Mouse (Mus musculus): ENCODE measurements around the gene Abhd14b. TPM values are rescaled to one million over a fixed set of nuclear protein-coding genes. Genes with fewer than 3 reads are reported as not detected.
A peak's percentile ranks its signal among the peaks of the same experiment; 100 is the strongest.

Abhd14b gene
- total and polyA plus RNA-seq, 3 experiments: 3.4 to 6.5 TPM; not detected in 1

DNA sequence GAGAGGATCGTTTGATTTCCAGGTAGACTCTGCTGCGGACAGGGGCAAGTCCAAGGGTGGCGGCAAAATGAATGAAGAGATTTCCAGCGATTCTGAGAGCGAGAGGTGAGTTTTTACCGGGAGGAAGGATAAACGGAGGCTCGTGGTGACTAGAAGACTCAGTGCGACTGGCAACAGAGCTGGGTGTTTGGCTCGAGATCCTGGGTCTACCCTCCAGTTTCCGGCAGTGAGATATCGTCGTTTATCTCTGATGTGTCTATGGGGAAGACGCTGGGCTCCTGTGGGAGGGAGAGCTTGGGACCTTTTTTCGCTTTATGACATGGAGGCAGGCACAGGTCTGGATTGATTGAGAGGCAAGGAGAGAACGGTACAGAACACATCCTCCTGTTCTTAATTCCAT lies 30.4 kb downstream of the Abhd14b start:
- TF ChIP-seq TBP (IDR thresholded peaks at IDR 0.05; ENCODE audit: low read depth, low read length) (peak; percentile 30; the same call in 1 of the 2 replicates), POLR2AphosphoS2 (IDR thresholded peaks at IDR 0.05; ENCODE audit: low read length) (0 out of 2 replicates have a peak, but pooled peaks have one; percentile 7), GATA1 (IDR thresholded peaks at IDR 0.05; ENCODE audit: low read depth, low read length) (peak; percentile 65), MAZ (IDR thresholded peaks at IDR 0.05; ENCODE audit: low read depth, low read length) (0 out of 2 replicates have a peak, but pooled peaks have one; percentile 46), E2F4 (IDR thresholded peaks at IDR 0.05; ENCODE audit: borderline replicate concordance, low read depth, low read length) (no peak), POLR2A (IDR thresholded peaks at IDR 0.05; ENCODE audit: control insufficient read depth in 1 of 2, insufficient read depth in 1 of 2, low read depth in 1 of 2, low read length in 2 of 2, poor library complexity in 1 of 2) (peak; percentile 0 to 48; a peak in 1 of 4 replicates), MXI1 (IDR thresholded peaks at IDR 0.05; ENCODE audit: low read depth, low read length) (no peak), JUND (IDR thresholded peaks at IDR 0.05; ENCODE audit: low read depth, low read length) (no peak), ETS1 (IDR thresholded peaks at IDR 0.05; ENCODE audit: low read depth, low read length) (peak; percentile 31; the same call in 1 of the 2 replicates)
- H3K4me3 ChIP-seq (ENCODE audit: control insufficient read depth in 1 of 2, insufficient read depth in 1 of 2, low read depth in 2 of 2, low read length in 2 of 2): peak overlapping the region; percentile 70 to 78
- H3K36me3 ChIP-seq (ENCODE audit: control insufficient read depth in 1 of 2, insufficient read depth in 2 of 2, low read length in 2 of 2): peaks cover 0 to 3% of the 10 kb centered on the region in 2 experiments; a peak in 3 of 4 replicates
- H3K9me3 ChIP-seq (replicated peaks; ENCODE audit: insufficient read depth, low read length): no peaks in the 10 kb centered on the region
- H3K4me1 ChIP-seq (ENCODE audit: control insufficient read depth in 1 of 2, insufficient read depth in 2 of 2, low read length in 2 of 2): peaks cover 0 to 11% of the 10 kb centered on the region in 2 experiments; a peak in 3 of 4 replicates
- DNase-seq (ENCODE audit: low read depth, low spot score): peak; percentile 70
- H3K27ac ChIP-seq (ENCODE audit: control insufficient read depth, low read depth, low read length): peak overlapping the region; percentile 68
- no peaks in the 10 kb centered on the region for H3K27me3 ChIP-seq (ENCODE audit: control insufficient read depth in 1 of 2, insufficient read depth in 2 of 2, low read length in 2 of 2)
- H3K9ac ChIP-seq (ENCODE audit: control insufficient read depth, low read depth, low read length, poor library complexity, severe bottlenecking): peak overlapping the region; percentile 81
- H3K79me2 ChIP-seq (ENCODE audit: control insufficient read depth, insufficient read depth, low read length, poor library complexity): peaks cover 27% of the 10 kb centered on the region

DNA sequence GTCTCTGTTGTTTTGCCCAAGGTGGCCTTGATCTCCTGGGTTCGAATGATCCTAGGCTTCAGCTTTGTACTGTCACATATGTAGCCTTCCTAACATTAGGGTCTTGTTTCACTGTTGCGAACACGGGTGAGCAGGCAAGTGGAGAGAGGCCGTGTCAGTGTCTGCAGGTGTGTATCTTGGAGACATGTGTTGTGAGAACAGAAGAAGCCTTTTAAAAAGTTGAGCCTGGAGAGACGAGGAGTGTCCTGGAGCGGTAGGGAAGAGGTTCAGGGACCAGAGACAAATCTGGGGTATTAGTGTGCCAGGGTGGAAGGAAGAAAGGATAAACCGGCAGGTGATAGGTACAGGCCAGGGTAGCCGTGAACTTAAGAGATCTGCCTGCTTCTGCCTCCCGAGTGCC lies 30.8 kb downstream of the Abhd14b start:
- H3K27ac ChIP-seq (ENCODE audit: control insufficient read depth, low read depth, low read length): peak overlapping the region; percentile 68; the same call in 1 of the 2 replicates
- peaks cover 27% of the 10 kb centered on the region for H3K79me2 ChIP-seq (ENCODE audit: control insufficient read depth, insufficient read depth, low read length, poor library complexity)
- H3K9ac ChIP-seq (ENCODE audit: control insufficient read depth, low read depth, low read length, poor library complexity, severe bottlenecking): peak overlapping the region; percentile 81
- TF ChIP-seq CHD2 (IDR thresholded peaks at IDR 0.05; ENCODE audit: low read length) (no peak), MAZ (IDR thresholded peaks at IDR 0.05; ENCODE audit: low read depth, low read length) (0 out of 2 replicates have a peak, but pooled peaks have one; percentile 8), RAD21 (IDR thresholded peaks at IDR 0.05; ENCODE audit: low read depth, low read length) (no peak), MYC (IDR thresholded peaks at IDR 0.05; ENCODE audit: low read depth, low read length) (no peak), GABPA (IDR thresholded peaks at IDR 0.05; ENCODE audit: low read depth, low read length) (no peak)
- H3K27me3 ChIP-seq (ENCODE audit: control insufficient read depth in 1 of 2, insufficient read depth in 2 of 2, low read length in 2 of 2): no peaks in the 10 kb centered on the region
- peaks cover 0 to 3% of the 10 kb centered on the region in 2 experiments; a peak in 3 of 4 replicates for H3K36me3 ChIP-seq (ENCODE audit: control insufficient read depth in 1 of 2, insufficient read depth in 2 of 2, low read length in 2 of 2)
- peaks cover 0 to 11% of the 10 kb centered on the region in 2 experiments; a peak in 3 of 4 replicates for H3K4me1 ChIP-seq (ENCODE audit: control insufficient read depth in 1 of 2, insufficient read depth in 2 of 2, low read length in 2 of 2)
- H3K9me3 ChIP-seq (replicated peaks; ENCODE audit: insufficient read depth, low read length): no peaks in the 10 kb centered on the region
- H3K4me3 ChIP-seq (ENCODE audit: control insufficient read depth in 1 of 2, insufficient read depth in 1 of 2, low read depth in 2 of 2, low read length in 2 of 2): peak overlapping the region; percentile 70 to 78
- no peak for DNase-seq (ENCODE audit: low read depth, low spot score)

DNA sequence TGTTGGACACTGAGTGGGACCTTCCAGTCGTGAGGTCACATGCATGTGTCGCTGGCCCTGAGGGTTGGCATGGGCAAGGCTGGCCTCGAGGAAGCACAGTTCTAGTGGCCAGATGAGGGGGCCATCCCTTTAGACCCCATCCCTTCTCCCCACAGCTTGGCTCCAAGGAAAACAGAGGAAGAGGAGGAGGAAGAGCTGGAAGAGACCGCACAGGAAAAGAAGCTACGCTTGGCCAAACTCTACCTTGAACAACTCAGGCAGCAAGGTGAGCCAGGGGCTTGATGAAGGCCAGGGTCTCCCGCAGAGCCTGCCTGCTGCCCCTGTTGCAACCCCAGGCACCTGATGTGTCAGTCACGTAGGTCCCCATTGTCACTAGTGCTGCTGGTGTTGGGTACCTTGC lies 33.3 kb downstream of the Abhd14b start:
- Histone ChIP-seq H3K36me3 (ENCODE audit: control insufficient read depth in 1 of 2, insufficient read depth in 2 of 2, low read length in 2 of 2) (peaks cover 0 to 3% of the 10 kb centered on the region in 2 experiments; a peak in 3 of 4 replicates), H3K9ac (ENCODE audit: control insufficient read depth, low read depth, low read length, poor library complexity, severe bottlenecking) (no peak overlapping the region), H3K4me1 (ENCODE audit: control insufficient read depth in 1 of 2, insufficient read depth in 2 of 2, low read length in 2 of 2) (peaks cover 0 to 9% of the 10 kb centered on the region in 2 experiments; a peak in 3 of 4 replicates), H3K27me3 (ENCODE audit: control insufficient read depth in 1 of 2, insufficient read depth in 2 of 2, low read length in 2 of 2) (no peaks in the 10 kb centered on the region), H3K9me3 (replicated peaks; ENCODE audit: insufficient read depth, low read length) (no peaks in the 10 kb centered on the region), H3K4me3 (ENCODE audit: control insufficient read depth in 1 of 2, insufficient read depth in 1 of 2, low read depth in 2 of 2, low read length in 2 of 2) (no peak overlapping the region), H3K79me2 (ENCODE audit: control insufficient read depth, insufficient read depth, low read length, poor library complexity) (peaks cover 27% of the 10 kb centered on the region), H3K27ac (ENCODE audit: control insufficient read depth, low read depth, low read length) (no peak overlapping the region)
- TF ChIP-seq CHD1 (IDR thresholded peaks at IDR 0.05; ENCODE audit: low read depth, low read length) (no peak), RCOR1 (IDR thresholded peaks at IDR 0.05; ENCODE audit: low read depth, low read length) (no peak), SMC3 (IDR thresholded peaks at IDR 0.05; ENCODE audit: low read depth, low read length) (no peak), HCFC1 (IDR thresholded peaks at IDR 0.05; ENCODE audit: low read depth, low read length) (no peak), ZMIZ1 (IDR thresholded peaks at IDR 0.05; ENCODE audit: low read depth, low read length) (no peak), EP300 (IDR thresholded peaks at IDR 0.05; ENCODE audit: low read depth in 1 of 2, low read length in 2 of 2) (no peak), GABPA (IDR thresholded peaks at IDR 0.05; ENCODE audit: low read depth, low read length) (no peak)
- DNase-seq (ENCODE audit: low read depth, low spot score): no peak

All from MEL (cell line).